Mouse (Mus musculus) myocyte (in vitro differentiated cells): ENCODE measurements around the gene Lsg1.

Experiments
- CEBPB ChIP-seq: IDR thresholded peaks from 2 replicates; pipeline ENCODE4 v1.6.1; 2011; ENCODE audit warnings: mild to moderate bottlenecking, moderate library complexity; ENCODE audit not compliant: poor library complexity, insufficient read depth, severe bottlenecking
- E2F4 ChIP-seq: IDR thresholded peaks from one replicate; pipeline ENCODE4 v1.6.1; 2011; ENCODE audit warnings: mild to moderate bottlenecking, control low read depth, moderate library complexity; ENCODE audit not compliant: insufficient read depth
- MAX ChIP-seq: IDR thresholded peaks from one replicate; pipeline ENCODE4 v1.6.1; 2011; ENCODE audit warnings: low read depth, mild to moderate bottlenecking, control low read depth
- MYOD1 ChIP-seq, 3 experiments: IDR thresholded peaks; one replicate each; pipeline ENCODE4 v1.6.1; 2011; ENCODE audit warnings: control low read depth in 2 of 3, low read depth in 2 of 3, mild to moderate bottlenecking in 2 of 3, moderate library complexity in 1 of 3; ENCODE audit not compliant: insufficient read length in 2 of 3, control insufficient read depth in 1 of 3
- MYOG ChIP-seq, 3 experiments: IDR thresholded peaks; one replicate each; pipeline ENCODE4 v1.6.1; 2011; ENCODE audit warnings: control low read depth in 2 of 3, low read depth in 2 of 3, mild to moderate bottlenecking in 2 of 3; ENCODE audit not compliant: insufficient read length in 2 of 3, control insufficient read depth in 1 of 3, insufficient read depth in 1 of 3
- POLR2A ChIP-seq: IDR thresholded peaks from one replicate; pipeline ENCODE4 v1.6.1; 2011; ENCODE audit warnings: low read depth, mild to moderate bottlenecking, control low read depth, moderate library complexity; ENCODE audit not compliant: insufficient read length
- POLR2AphosphoS2 ChIP-seq: IDR thresholded peaks from one replicate; pipeline ENCODE4 v1.6.1; 2011; ENCODE audit warnings: low read depth, control low read depth; ENCODE audit not compliant: insufficient read length
- REST ChIP-seq: IDR thresholded peaks from one replicate; pipeline ENCODE4 v1.6.1; 2011; ENCODE audit warnings: mild to moderate bottlenecking, control low read depth, moderate library complexity; ENCODE audit not compliant: insufficient read depth, insufficient read length
- SRF ChIP-seq: IDR thresholded peaks from one replicate; pipeline ENCODE4 v1.6.1; 2011; ENCODE audit warnings: low read depth; ENCODE audit not compliant: control insufficient read depth, insufficient read length
- TCF12 ChIP-seq: IDR thresholded peaks from one replicate; pipeline ENCODE4 v1.6.1; 2011; ENCODE audit warnings: mild to moderate bottlenecking, control low read depth; ENCODE audit not compliant: poor library complexity, insufficient read depth, severe bottlenecking
- TCF3 ChIP-seq: IDR thresholded peaks from one replicate; pipeline ENCODE4 v1.6.1; 2011; ENCODE audit warnings: low read depth, control low read depth; ENCODE audit not compliant: insufficient read length
- USF1 ChIP-seq: IDR thresholded peaks from one replicate; pipeline ENCODE4 v1.6.1; 2011; ENCODE audit warnings: low read depth, mild to moderate bottlenecking, control low read depth, moderate library complexity

DNA sequence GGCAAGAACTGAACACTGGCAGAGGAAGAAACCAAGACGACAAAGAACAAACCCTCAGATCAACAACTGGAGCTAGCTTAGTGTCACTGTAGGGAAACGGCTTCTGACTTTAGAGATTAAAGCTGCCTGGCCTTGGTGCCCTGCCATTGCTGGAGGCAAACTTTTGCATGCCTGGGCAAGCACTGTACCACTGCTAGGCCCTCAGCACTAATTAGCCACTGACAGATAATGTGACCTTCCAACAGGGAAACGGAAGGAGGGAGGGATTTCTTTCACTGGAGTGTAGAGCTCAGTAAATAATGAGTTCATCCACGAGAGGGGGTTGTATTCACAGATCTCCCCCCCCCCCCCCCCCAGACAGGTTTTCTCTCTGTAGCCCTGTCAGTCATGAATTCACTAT, 15.2 kb downstream of the Lsg1 start:
- TF ChIP-seq E2F4 (no peak), MAX (no peak), POLR2A (no peak), MYOG (IDR thresholded peaks at IDR 0.05; ENCODE audit: control insufficient read depth in 1 of 3, insufficient read depth in 1 of 3, insufficient read length in 2 of 3, low read depth in 2 of 3) (no peak), POLR2AphosphoS2 (no peak), CEBPB (no peak), USF1 (no peak), REST (no peak), TCF3 (no peak), SRF (no peak), TCF12 (no peak), MYOD1 (IDR thresholded peaks at IDR 0.05; ENCODE audit: control insufficient read depth in 1 of 3, insufficient read length in 2 of 3, low read depth in 2 of 3) (no peak)
